Mouse (Mus musculus): ENCODE results near the gene Ell. TPM values are rescaled to one million over a fixed set of nuclear protein-coding genes. Genes with fewer than 3 reads are reported as not detected.
"Not testable (repeated sequence)": the region's sequence is repeated elsewhere in the genome, so short reads cannot be mapped to it uniquely, and the experiment has no call there.

Ell gene
- polyA plus RNA-seq, 1 experiment from 2014 or later: 17.1 TPM

DNA sequence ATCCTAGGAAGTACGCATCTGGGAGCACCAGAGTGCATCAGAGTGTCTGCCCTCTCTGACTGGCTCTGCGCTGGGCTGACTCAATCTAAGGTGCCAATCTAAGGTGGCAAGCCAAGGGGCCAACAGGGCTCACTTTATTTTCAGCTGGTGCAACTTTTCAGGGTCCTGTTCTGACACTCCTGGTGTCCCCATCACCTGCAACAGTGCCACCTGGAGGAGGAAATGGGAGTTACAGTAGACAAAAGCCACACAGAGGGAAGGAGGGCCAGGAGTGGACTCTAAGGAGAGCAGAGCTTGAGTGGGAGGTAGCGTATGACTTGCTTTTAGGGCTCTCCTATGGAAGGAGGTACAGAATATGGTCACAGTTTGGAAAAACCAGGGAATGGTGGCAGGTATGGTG, 34.4 kb upstream of the Ell start:
- Histone ChIP-seq H3K9me3 (ENCODE audit: control insufficient read depth, low read length) (no peaks in the 10 kb centered on the region; the same call in 1 of the 2 replicates), H3K4me1 (ENCODE audit: control insufficient read depth, insufficient read depth, low read length) (peaks cover 21% of the 10 kb centered on the region), H3K9ac (replicated peaks; ENCODE audit: low read length) (no peak overlapping the region)

DNA sequence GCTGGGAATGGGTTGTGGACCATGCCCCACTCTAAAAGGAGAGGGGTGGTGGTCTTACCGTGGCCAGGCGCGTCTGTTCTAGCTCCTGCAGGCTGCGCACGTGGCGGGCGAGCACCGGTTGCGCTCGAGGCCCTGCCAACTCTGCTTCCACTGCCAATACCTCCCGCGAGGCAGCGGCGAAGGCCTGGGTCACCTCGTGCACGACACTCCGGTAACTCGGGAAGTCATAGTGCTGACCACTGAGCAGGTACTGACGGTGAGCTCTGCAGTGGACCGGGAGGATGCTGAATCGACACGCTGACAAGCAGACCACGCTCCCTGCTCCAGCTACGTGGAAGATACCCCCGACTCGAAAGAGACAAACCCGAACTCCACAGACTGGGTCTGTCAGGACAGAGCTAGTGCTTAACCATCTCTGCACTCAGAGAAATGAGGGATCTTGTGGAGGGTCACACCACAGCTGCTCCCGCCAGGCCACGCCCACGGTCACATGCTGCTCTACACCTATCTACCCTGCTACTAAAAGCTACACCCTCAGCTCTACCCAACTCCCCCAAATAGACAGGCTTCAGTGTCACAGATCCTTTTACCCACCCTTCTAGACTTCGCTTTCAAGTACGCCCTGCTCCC, 33.4 kb upstream of the Ell start:
- Histone ChIP-seq H3K9ac (replicated peaks; ENCODE audit: low read length) (peak overlapping the region; percentile 87), H3K27ac (replicated peaks; ENCODE audit: low read depth, low read length) (peak overlapping the region; percentile 90), H3K4me1 (ENCODE audit: control insufficient read depth, insufficient read depth, low read length) (peaks cover 21% of the 10 kb centered on the region), H3K4me2 (ENCODE audit: low read length) (peak overlapping the region; percentile 86), H3K27me3 (ENCODE audit: control insufficient read depth, insufficient read depth, low read length) (peaks cover 34% of the 10 kb centered on the region), H3K36me3 (ENCODE audit: control insufficient read depth, insufficient read depth, low read length) (peaks cover 26% of the 10 kb centered on the region), H3K9me3 (ENCODE audit: control insufficient read depth, low read length) (no peaks in the 10 kb centered on the region; the same call in 1 of the 2 replicates), H3K4me3 (replicated peaks; ENCODE audit: low read depth, low read length) (peak overlapping the region; percentile 68)
- ATAC-seq (ENCODE audit: low FRiP score, low TSS enrichment) (peak; percentile 14), DNase-seq (no peak)
- WGBS: 45% methylated on average over 32 of the region's 32 CpGs

More for the DNA sequence above, 34.4 kb upstream of the Ell start:
- 75% methylated on average over 3 of the region's 3 CpGs for WGBS
- peaks cover 44% of the 10 kb centered on the region for H3K27me3 ChIP-seq (ENCODE audit: control insufficient read depth, insufficient read depth, low read length)
- no peak for ATAC-seq (ENCODE audit: low FRiP score, low TSS enrichment)
- H3K4me2 ChIP-seq (ENCODE audit: low read length): peak overlapping the region; percentile 86; the same call in 1 of the 2 replicates
- peaks cover 26% of the 10 kb centered on the region for H3K36me3 ChIP-seq (ENCODE audit: control insufficient read depth, insufficient read depth, low read length)
- H3K27ac ChIP-seq (replicated peaks; ENCODE audit: low read depth, low read length): 0 out of 2 replicates have a peak overlapping the region, but pooled peaks have one; percentile 20
- DNase-seq: peak; percentile 86
- H3K4me3 ChIP-seq (replicated peaks; ENCODE audit: low read depth, low read length): no peak overlapping the region

DNA sequence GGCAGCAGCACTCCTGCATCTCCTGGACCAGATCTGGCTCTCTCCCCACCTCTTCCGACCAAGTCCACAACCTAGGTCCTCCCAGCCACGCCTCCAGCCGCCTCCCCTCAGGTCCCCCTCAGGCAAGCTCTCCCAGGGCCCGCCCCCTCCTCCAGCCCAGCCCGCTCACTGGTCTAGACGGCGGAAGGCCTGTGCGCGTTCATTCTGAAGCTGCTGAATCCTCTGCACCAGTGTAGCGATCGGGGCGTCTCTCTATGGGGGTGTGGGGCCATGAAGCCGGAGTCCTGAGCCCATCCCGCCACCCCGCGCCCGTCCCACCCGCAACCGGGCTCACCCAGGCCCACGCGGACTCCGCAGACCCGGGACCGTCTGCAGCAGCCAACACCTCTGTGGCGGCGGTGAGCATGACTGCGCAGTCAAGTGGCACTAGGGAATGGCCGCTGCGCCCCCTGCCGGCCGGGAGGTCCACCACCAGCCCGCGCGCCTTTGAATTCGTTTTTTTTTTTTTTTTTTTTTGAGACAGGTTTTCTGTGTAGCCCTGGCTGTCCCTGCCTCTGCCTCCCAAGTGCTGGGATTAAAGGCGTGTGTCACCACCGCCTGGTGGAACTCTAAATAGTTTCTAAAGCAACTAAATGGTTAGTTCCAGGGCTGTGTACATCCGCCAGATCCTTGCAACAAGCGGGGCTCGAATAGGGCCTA, 32.8 kb upstream of the Ell start, which contains the start of gene Rex1bd:
Rex1bd (minus strand) TSS at position 425 of the 699 bp plus-strand sequence.
- Histone ChIP-seq H3K36me3 (ENCODE audit: control insufficient read depth, insufficient read depth, low read length) (peaks cover 26% of the 10 kb centered on the region), H3K4me1 (ENCODE audit: control insufficient read depth, insufficient read depth, low read length) (peaks cover 24% of the 10 kb centered on the region), H3K4me2 (ENCODE audit: low read length) (peak within 1 kb of the TSS; percentile 86), H3K27ac (replicated peaks; ENCODE audit: low read depth, low read length) (peak within 1 kb of the TSS; percentile 90), H3K4me3 (replicated peaks; ENCODE audit: low read depth, low read length) (peak within 1 kb of the TSS; percentile 68), H3K9me3 (ENCODE audit: control insufficient read depth, low read length) (no peaks in the 10 kb centered on the region), H3K9ac (replicated peaks; ENCODE audit: low read length) (peak within 1 kb of the TSS; percentile 87), H3K27me3 (ENCODE audit: control insufficient read depth, insufficient read depth, low read length) (peaks cover 28% of the 10 kb centered on the region)
- peak; percentile 85 for ATAC-seq (ENCODE audit: low FRiP score, low TSS enrichment)
- WGBS: 3% methylated on average over 40 of the region's 40 CpGs
- peak; percentile 96 for DNase-seq

DNA sequence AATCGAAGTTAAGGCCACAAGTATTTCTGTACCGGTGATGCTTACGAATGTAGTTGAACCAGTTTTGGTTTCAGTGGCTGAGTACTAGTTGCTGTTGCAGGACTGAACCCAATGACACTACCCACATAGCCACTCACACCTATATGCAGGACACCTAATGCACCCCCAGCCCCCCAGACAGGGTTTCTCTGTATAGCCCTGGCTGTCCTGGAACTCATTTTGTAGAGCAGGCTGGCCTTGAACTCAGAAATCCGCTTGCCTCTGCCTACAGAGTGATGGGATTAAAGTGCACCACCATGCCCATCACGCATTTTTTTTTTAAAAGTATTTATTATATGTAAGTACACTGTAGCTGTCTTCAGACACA, 32.2 kb upstream of the Ell start:
- peaks cover 26% of the 10 kb centered on the region for H3K36me3 ChIP-seq (ENCODE audit: control insufficient read depth, insufficient read depth, low read length)
- H3K27ac ChIP-seq (replicated peaks; ENCODE audit: low read depth, low read length): peak overlapping the region; percentile 90; the same call in 1 of the 2 replicates
- no peaks in the 10 kb centered on the region for H3K9me3 ChIP-seq (ENCODE audit: control insufficient read depth, low read length)
- no peak overlapping the region for H3K9ac ChIP-seq (replicated peaks; ENCODE audit: low read length)
- H3K27me3 ChIP-seq (ENCODE audit: control insufficient read depth, insufficient read depth, low read length): peaks cover 22% of the 10 kb centered on the region
- H3K4me3 ChIP-seq (replicated peaks; ENCODE audit: low read depth, low read length): no peak overlapping the region
- WGBS: 64% methylated on average over 5 of the region's 5 CpGs
- H3K4me2 ChIP-seq (ENCODE audit: low read length): 0 out of 2 replicates have a peak overlapping the region, but pooled peaks have one; percentile 86
- DNase-seq (no peak), ATAC-seq (ENCODE audit: low FRiP score, low TSS enrichment) (no peak)
- peaks cover 24% of the 10 kb centered on the region for H3K4me1 ChIP-seq (ENCODE audit: control insufficient read depth, insufficient read depth, low read length)

DNA sequence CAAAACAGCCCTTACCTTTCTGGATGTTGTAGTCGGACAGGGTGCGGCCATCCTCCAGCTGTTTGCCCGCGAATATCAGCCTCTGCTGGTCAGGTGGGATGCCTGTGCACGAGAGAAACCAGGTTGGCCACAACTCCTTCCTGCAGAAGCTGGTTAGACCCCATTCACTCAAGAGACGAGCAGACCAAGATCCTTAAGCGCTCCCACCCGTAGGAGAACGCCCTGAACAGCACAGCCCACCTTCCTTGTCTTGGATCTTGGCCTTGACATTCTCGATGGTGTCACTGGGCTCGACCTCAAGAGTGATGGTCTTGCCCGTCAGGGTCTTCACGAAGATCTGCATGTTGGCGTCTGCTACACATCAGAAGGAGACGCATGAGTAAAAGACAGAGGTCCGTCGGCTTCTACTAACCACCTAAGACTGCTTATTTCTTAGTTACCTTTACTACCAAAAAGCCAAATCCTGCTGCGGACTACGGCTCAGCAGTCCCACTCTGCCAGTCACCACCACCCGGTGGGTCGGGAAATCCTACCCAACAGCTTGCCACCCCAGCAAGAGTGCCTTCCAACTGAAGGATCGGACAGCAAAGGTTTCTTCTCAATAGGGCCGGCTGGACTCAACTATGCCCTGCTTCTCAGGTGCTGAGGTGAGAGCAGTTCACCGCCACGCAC, 29.8 kb upstream of the Ell start:
- Histone ChIP-seq H3K36me3 (ENCODE audit: control insufficient read depth, insufficient read depth, low read length) (peaks cover 38% of the 10 kb centered on the region), H3K4me2 (ENCODE audit: low read length) (peak overlapping the region; percentile 94), H3K27ac (replicated peaks; ENCODE audit: low read depth, low read length) (no peak overlapping the region), H3K27me3 (ENCODE audit: control insufficient read depth, insufficient read depth, low read length) (no peaks in the 10 kb centered on the region), H3K9me3 (ENCODE audit: control insufficient read depth, low read length) (no peaks in the 10 kb centered on the region), H3K4me3 (replicated peaks; ENCODE audit: low read depth, low read length) (peak overlapping the region; percentile 96), H3K4me1 (ENCODE audit: control insufficient read depth, insufficient read depth, low read length) (peaks cover 24% of the 10 kb centered on the region), H3K9ac (replicated peaks; ENCODE audit: low read length) (peak overlapping the region; percentile 93)
- WGBS: 17% methylated on average over 25 of the region's 25 CpGs
- ATAC-seq (ENCODE audit: low FRiP score, low TSS enrichment): no peak
- DNase-seq: no peak

DNA sequence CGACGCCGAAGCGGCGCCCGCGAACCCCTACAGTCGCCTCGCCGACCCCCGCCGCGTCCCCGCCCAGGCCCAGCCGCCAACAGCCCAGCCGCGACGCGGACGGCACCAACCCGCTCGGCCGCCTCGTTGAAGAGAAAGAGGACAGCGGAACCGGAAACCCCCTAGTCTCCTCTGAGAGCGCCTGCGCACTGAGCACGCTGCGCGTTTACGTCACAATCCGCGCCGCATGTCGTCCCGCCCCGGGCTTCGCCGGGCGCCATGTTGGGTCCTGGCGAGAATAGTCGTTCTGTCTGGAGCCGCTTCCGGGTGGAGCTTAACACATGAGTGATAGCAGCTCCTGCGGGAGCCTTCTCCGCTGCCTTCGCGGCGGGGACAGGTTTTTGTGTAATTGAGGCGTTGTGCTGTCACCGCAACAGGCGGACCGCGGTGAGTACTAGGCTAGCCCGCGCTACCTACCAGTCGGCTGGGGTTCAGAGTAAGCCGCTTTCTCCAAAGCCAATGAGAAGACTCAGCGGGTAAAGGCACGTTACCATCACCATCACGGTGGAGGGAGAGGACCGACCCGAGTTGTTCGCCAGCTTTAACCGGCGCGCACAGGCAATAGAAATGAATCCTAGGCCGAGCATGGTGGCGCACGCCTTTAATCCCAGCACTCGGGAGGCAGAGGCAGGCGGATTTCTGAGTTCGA, 28.9 kb upstream of the Ell start, which contains the start of gene Uba52:
Uba52 (minus strand) TSS at position 574 of the 688 bp plus-strand sequence.
- Histone ChIP-seq H3K27ac (replicated peaks; ENCODE audit: low read depth, low read length) (peak within 1 kb of the TSS; percentile 95), H3K27me3 (ENCODE audit: control insufficient read depth, insufficient read depth, low read length) (no peaks in the 10 kb centered on the region), H3K4me1 (ENCODE audit: control insufficient read depth, insufficient read depth, low read length) (peaks cover 21% of the 10 kb centered on the region), H3K9me3 (ENCODE audit: control insufficient read depth, low read length) (no peaks in the 10 kb centered on the region), H3K4me3 (replicated peaks; ENCODE audit: low read depth, low read length) (peak within 1 kb of the TSS; percentile 96), H3K4me2 (ENCODE audit: low read length) (peak within 1 kb of the TSS; percentile 94), H3K9ac (replicated peaks; ENCODE audit: low read length) (peak within 1 kb of the TSS; percentile 93), H3K36me3 (ENCODE audit: control insufficient read depth, insufficient read depth, low read length) (peaks cover 41% of the 10 kb centered on the region)
- 2% methylated on average over 74 of the region's 74 CpGs for WGBS
- peak; percentile 88 for ATAC-seq (ENCODE audit: low FRiP score, low TSS enrichment)
- peak; percentile 100 for DNase-seq

DNA sequence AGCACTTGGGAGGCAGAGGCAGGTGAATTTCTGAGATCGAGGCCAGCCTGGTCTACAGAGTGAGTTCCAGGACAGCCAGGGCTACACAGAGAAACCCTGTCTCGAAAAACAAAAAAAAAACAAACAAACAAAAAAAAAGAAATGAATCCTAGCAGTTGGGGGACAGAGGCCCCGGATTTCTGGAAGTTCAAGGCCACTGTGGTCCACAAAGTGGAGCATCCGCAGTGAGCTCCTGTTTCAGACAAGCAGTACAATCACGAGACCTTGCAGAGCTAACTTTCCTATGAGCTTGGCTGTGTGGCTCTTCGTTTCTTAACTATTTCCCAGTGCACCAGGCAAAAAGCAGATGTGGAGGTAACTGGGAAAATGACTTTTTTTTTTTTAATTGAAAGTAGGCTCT, 28.1 kb upstream of the Ell start:
- not testable (repeated sequence) for H3K9me3 ChIP-seq (ENCODE audit: control insufficient read depth, low read length); ATAC-seq (ENCODE audit: low FRiP score, low TSS enrichment); H3K9ac ChIP-seq (replicated peaks; ENCODE audit: low read length); DNase-seq; H3K27me3 ChIP-seq (ENCODE audit: control insufficient read depth, insufficient read depth, low read length)
- Histone ChIP-seq H3K4me3 (replicated peaks; ENCODE audit: low read depth, low read length) (peak overlapping the region; percentile 96), H3K4me1 (ENCODE audit: control insufficient read depth, insufficient read depth, low read length) (peaks cover 15% of the 10 kb centered on the region), H3K36me3 (ENCODE audit: control insufficient read depth, insufficient read depth, low read length) (peaks cover 46% of the 10 kb centered on the region), H3K4me2 (ENCODE audit: low read length) (peak overlapping the region; percentile 94), H3K27ac (replicated peaks; ENCODE audit: low read depth, low read length) (peak overlapping the region; percentile 95; the same call in 1 of the 2 replicates)
- 91% methylated on average over 6 of the region's 6 CpGs for WGBS

DNA sequence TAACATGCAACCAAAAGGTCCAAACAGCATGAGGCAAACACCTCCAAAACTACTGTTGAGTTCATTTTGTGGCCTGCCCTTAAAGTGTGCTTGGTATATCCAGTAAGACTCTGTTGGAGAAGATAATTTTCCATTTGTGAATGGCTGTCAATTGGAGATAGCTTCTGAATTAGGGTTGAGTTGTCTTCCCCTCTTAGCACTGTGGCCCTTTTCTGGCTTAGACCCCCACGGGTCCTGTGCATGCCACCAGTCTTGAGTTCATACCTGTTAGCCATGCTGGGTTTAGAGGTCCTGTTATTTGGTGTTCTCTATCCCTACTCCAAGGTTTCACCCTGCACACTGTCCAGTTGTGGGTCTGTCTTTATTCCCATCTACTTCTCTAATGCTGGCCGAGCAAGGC, 27.5 kb upstream of the Ell start:
- Histone ChIP-seq H3K4me3 (replicated peaks; ENCODE audit: low read depth, low read length) (no peak overlapping the region), H3K4me2 (ENCODE audit: low read length) (no peak overlapping the region), H3K9ac (replicated peaks; ENCODE audit: low read length) (no peak overlapping the region), H3K9me3 (ENCODE audit: control insufficient read depth, low read length) (no peaks in the 10 kb centered on the region), H3K27ac (replicated peaks; ENCODE audit: low read depth, low read length) (no peak overlapping the region), H3K27me3 (ENCODE audit: control insufficient read depth, insufficient read depth, low read length) (no peaks in the 10 kb centered on the region), H3K4me1 (ENCODE audit: control insufficient read depth, insufficient read depth, low read length) (peaks cover 15% of the 10 kb centered on the region), H3K36me3 (ENCODE audit: control insufficient read depth, insufficient read depth, low read length) (peaks cover 52% of the 10 kb centered on the region)
- DNase-seq (no peak), ATAC-seq (ENCODE audit: low FRiP score, low TSS enrichment) (no peak)
- 100% methylated on average over 2 of the region's 2 CpGs for WGBS

Measured in midbrain, embryonic 14.5 days (tissue).